Mouse (Mus musculus): ENCODE results near the gene Arpp21. TPM values are rescaled to one million over a fixed set of nuclear protein-coding genes. Genes with fewer than 3 reads are reported as not detected.
A peak's percentile ranks its signal among the peaks of the same experiment; 100 is the strongest.
"Not testable (repeated sequence)": the region's sequence is repeated elsewhere in the genome, so short reads cannot be mapped to it uniquely, and the experiment has no call there.

Arpp21 gene
- polyA plus RNA-seq, 1 experiment: not detected

GRCm38 (mm10) chr9:112060696-112061425, 174.9 kb downstream of the Arpp21 start:
- Histone ChIP-seq H3K9me3 (replicated peaks; ENCODE audit: control insufficient read depth, insufficient read depth, low read length, poor library complexity, severe bottlenecking) (no peaks in the 10 kb centered on the region), H3K27me3 (ENCODE audit: control insufficient read depth, insufficient read depth, low read length, poor library complexity, severe bottlenecking) (no peaks in the 10 kb centered on the region), H3K4me1 (ENCODE audit: control insufficient read depth, insufficient read depth, low read length) (no peaks in the 10 kb centered on the region), H3K4me3 (ENCODE audit: low read depth, low read length) (no peak overlapping the region), H3K27ac (ENCODE audit: insufficient read depth, low read length) (no peak overlapping the region), H3K36me3 (ENCODE audit: control insufficient read depth, insufficient read depth, low read length, poor library complexity, severe bottlenecking) (no peaks in the 10 kb centered on the region), H3K9ac (ENCODE audit: low read depth, poor library complexity, severe bottlenecking) (no peak overlapping the region)
- TF ChIP-seq EP300 (IDR thresholded peaks at IDR 0.05; ENCODE audit: insufficient read depth, low read depth, low read length) (no peak), POLR2A (IDR thresholded peaks at IDR 0.05; ENCODE audit: insufficient read depth, low read length) (no peak)

- H3K9ac ChIP-seq (ENCODE audit: low read depth, poor library complexity, severe bottlenecking): no peak overlapping the region
- no peak overlapping the region for H3K27ac ChIP-seq (ENCODE audit: insufficient read depth, low read length)
- no peak overlapping the region for H3K4me3 ChIP-seq (ENCODE audit: low read depth, low read length)
- TF ChIP-seq POLR2A (IDR thresholded peaks at IDR 0.05; ENCODE audit: insufficient read depth, low read length) (no peak), EP300 (IDR thresholded peaks at IDR 0.05; ENCODE audit: insufficient read depth, low read depth, low read length) (no peak)
- no peaks in the 10 kb centered on the region for H3K9me3 ChIP-seq (replicated peaks; ENCODE audit: control insufficient read depth, insufficient read depth, low read length, poor library complexity, severe bottlenecking)
- H3K4me1 ChIP-seq (ENCODE audit: control insufficient read depth, insufficient read depth, low read length): no peaks in the 10 kb centered on the region
- no peaks in the 10 kb centered on the region for H3K27me3 ChIP-seq (ENCODE audit: control insufficient read depth, insufficient read depth, low read length, poor library complexity, severe bottlenecking)
- no peaks in the 10 kb centered on the region for H3K36me3 ChIP-seq (ENCODE audit: control insufficient read depth, insufficient read depth, low read length, poor library complexity, severe bottlenecking)
Measured at GRCm38 (mm10) chr9:112054807-112055381, 180.8 kb downstream of the Arpp21 start.

- Histone ChIP-seq H3K4me1 (ENCODE audit: control insufficient read depth, insufficient read depth, low read length) (no peaks in the 10 kb centered on the region), H3K27me3 (ENCODE audit: control insufficient read depth, insufficient read depth, low read length, poor library complexity, severe bottlenecking) (no peaks in the 10 kb centered on the region), H3K9ac (ENCODE audit: low read depth, poor library complexity, severe bottlenecking) (no peak overlapping the region), H3K36me3 (ENCODE audit: control insufficient read depth, insufficient read depth, low read length, poor library complexity, severe bottlenecking) (no peaks in the 10 kb centered on the region), H3K4me3 (ENCODE audit: low read depth, low read length) (no peak overlapping the region), H3K9me3 (replicated peaks; ENCODE audit: control insufficient read depth, insufficient read depth, low read length, poor library complexity, severe bottlenecking) (no peaks in the 10 kb centered on the region), H3K27ac (ENCODE audit: insufficient read depth, low read length) (no peak overlapping the region)
- no peak for TF ChIP-seq POLR2A (IDR thresholded peaks at IDR 0.05; ENCODE audit: insufficient read depth, low read length)
- TF ChIP-seq EP300 (IDR thresholded peaks at IDR 0.05; ENCODE audit: insufficient read depth, low read depth, low read length): no peak
- TF ChIP-seq CTCF (IDR thresholded peaks at IDR 0.05; ENCODE audit: low read depth, low read length): no peak
Measured at GRCm38 (mm10) chr9:112047903-112048467, 187.8 kb downstream of the Arpp21 start.

DNA sequence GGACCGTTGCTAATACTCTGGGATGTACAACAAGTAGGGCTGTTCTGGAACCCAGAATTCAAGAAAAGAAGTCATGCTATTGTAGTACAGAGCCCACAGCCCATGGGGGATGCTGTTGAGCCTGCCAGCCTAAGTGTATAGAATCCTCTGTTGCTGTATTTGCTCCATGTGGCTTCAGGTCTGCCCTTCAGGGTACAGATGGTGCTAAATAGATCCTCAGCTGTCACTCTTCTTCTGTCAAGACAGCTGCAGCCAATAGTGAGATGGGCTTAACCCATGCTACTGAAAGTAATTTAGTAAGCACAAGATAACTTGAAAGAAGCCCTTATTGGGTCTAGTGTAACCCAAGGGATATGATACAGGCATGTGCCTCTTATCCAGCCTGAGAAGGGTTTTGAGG, 195.2 kb downstream of the Arpp21 start:
- Histone ChIP-seq H3K27me3 (ENCODE audit: control insufficient read depth, insufficient read depth, low read length, poor library complexity, severe bottlenecking) (no peaks in the 10 kb centered on the region), H3K27ac (ENCODE audit: insufficient read depth, low read length) (no peak overlapping the region), H3K4me1 (ENCODE audit: control insufficient read depth, insufficient read depth, low read length) (no peaks in the 10 kb centered on the region), H3K9me3 (replicated peaks; ENCODE audit: control insufficient read depth, insufficient read depth, low read length, poor library complexity, severe bottlenecking) (no peaks in the 10 kb centered on the region), H3K4me3 (ENCODE audit: low read depth, low read length) (no peak overlapping the region), H3K9ac (ENCODE audit: low read depth, poor library complexity, severe bottlenecking) (no peak overlapping the region), H3K36me3 (ENCODE audit: control insufficient read depth, insufficient read depth, low read length, poor library complexity, severe bottlenecking) (no peaks in the 10 kb centered on the region)
- TF ChIP-seq CTCF (IDR thresholded peaks at IDR 0.05; ENCODE audit: low read depth, low read length): no peak
- no peak for TF ChIP-seq EP300 (IDR thresholded peaks at IDR 0.05; ENCODE audit: insufficient read depth, low read depth, low read length)
- no peak for TF ChIP-seq POLR2A (IDR thresholded peaks at IDR 0.05; ENCODE audit: insufficient read depth, low read length)

DNA sequence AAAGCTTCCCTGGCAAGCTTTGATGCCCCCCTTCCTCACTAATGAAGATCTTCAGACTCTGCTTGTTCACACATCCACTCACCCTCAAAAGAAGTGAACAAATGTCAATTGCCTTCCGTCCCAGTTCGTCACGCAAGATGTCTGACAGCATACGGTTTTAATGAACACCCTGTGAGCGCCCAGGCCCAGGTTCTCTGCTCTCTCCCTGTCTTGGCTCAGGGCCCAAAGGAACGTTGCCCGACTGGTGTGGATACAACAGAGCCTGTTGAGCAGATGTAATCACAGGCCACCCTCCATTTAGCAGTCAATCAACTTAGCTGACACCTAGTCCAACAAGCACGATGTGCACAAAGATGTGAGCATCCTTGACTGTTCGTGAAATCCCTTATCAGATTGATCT, 198.0 kb downstream of the Arpp21 start:
- Histone ChIP-seq H3K4me3 (ENCODE audit: low read depth, low read length) (no peak overlapping the region), H3K27me3 (ENCODE audit: control insufficient read depth, insufficient read depth, low read length, poor library complexity, severe bottlenecking) (no peaks in the 10 kb centered on the region), H3K4me1 (ENCODE audit: control insufficient read depth, insufficient read depth, low read length) (peaks cover 2% of the 10 kb centered on the region), H3K36me3 (ENCODE audit: control insufficient read depth, insufficient read depth, low read length, poor library complexity, severe bottlenecking) (no peaks in the 10 kb centered on the region), H3K27ac (ENCODE audit: insufficient read depth, low read length) (no peak overlapping the region), H3K9me3 (replicated peaks; ENCODE audit: control insufficient read depth, insufficient read depth, low read length, poor library complexity, severe bottlenecking) (no peaks in the 10 kb centered on the region), H3K9ac (ENCODE audit: low read depth, poor library complexity, severe bottlenecking) (no peak overlapping the region)
- no peak for TF ChIP-seq EP300 (IDR thresholded peaks at IDR 0.05; ENCODE audit: insufficient read depth, low read depth, low read length)
- TF ChIP-seq CTCF (IDR thresholded peaks at IDR 0.05; ENCODE audit: low read depth, low read length): no peak
- TF ChIP-seq POLR2A (IDR thresholded peaks at IDR 0.05; ENCODE audit: insufficient read depth, low read length): no peak

DNA sequence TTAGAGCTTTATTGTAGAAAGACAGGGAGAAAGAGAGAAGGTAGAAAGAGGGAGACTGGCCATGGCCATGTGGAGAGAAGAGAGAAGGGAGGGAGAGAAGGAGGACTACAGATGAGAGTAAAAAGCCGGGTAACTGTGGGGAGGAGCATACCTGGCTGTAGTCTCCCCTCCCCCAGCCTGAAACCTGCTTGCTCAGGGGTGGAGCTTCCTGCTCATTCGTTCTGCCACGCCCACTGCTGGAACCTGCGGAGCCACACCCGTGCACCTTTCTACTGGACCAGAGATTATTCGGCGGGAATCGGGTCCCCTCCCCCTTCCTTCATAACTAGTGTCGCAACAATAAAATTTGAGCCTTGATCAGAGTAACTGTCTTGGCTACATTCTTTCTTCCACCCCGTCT, 201.9 kb downstream of the Arpp21 start:
- 0 out of 2 replicates have a peak overlapping the region, but pooled peaks have one; percentile 9 for H3K4me3 ChIP-seq (ENCODE audit: low read depth, low read length)

More for the DNA sequence above, 201.9 kb downstream of the Arpp21 start:
- H3K9ac ChIP-seq (ENCODE audit: low read depth, poor library complexity, severe bottlenecking); H3K9me3 ChIP-seq (replicated peaks; ENCODE audit: control insufficient read depth, insufficient read depth, low read length, poor library complexity, severe bottlenecking); H3K4me1 ChIP-seq (ENCODE audit: control insufficient read depth, insufficient read depth, low read length); H3K27me3 ChIP-seq (ENCODE audit: control insufficient read depth, insufficient read depth, low read length, poor library complexity, severe bottlenecking); H3K27ac ChIP-seq (ENCODE audit: insufficient read depth, low read length); H3K36me3 ChIP-seq (ENCODE audit: control insufficient read depth, insufficient read depth, low read length, poor library complexity, severe bottlenecking): not testable (repeated sequence)
